Mouse (Mus musculus) thymus, postnatal 0 days (tissue): ENCODE results near the gene Cobl. TPM values are rescaled to one million over a fixed set of nuclear protein-coding genes. Genes with fewer than 3 reads are reported as not detected.

Source experiments
- DNase-seq: peaks from one replicate; pipeline ENCODE4 v3.0.0-alpha.2; 2015; ENCODE audit warnings: low spot score
- polyA plus RNA-seq: library from polyadenylated mRNA; unstranded; fragments of >200 nt; fragmentation: Nextera tagmentation; extraction: Ambion mirVana; gene quantifications from 2 replicates; pipeline ENCODE4 v1.2.1, GENCODE M21; 2015

The Cobl gene
- polyA plus RNA-seq, 1 experiment from 2014 or later: 3.4 TPM

- DNase-seq: no peak
Measured at GRCm38 (mm10) chr11:12231481-12232035, 233.2 kb downstream of the Cobl start.

DNA sequence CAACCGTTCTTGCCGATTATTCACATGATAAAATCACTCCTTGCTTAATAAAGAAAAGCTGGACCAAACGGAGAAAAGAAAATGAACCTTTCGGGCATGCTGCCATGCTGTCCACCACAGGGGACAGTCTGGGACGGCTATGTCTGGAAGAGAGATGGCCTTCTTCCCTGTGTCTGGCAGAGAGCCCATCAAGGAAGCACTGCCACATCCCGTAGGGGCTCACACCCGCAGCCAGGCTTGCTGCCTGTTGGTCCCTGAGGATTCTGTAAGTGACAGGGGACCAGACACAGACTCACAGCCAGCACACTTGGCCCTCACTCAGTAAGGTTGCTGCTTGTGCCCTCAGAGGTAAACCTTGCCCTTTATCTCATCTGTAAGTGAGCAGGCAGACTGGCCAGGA, 235.3 kb downstream of the Cobl start:
- DNase-seq: no peak

DNA sequence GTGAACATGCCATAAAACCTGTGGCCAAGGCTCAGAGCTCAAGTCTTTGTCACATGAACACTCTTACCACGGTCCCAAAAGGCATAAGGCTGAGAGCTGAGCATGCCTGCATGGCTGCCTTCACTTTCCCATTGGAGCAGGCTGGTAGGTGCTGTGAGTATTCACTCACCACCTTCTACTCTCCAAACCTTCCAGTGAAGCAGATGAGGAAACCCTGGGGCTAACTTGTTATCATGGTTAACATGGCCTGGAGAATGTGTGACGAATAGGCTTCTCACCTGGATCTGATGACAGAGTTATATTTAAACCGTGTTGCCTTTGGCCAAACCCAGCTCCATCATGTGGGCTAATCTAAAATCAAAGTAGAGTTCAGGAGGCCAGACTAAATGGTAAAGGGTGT, 237.4 kb downstream of the Cobl start:
- no peak for DNase-seq

GRCm38 (mm10) chr11:12219594-12220530, 244.9 kb downstream of the Cobl start:
- DNase-seq: no peak

DNA sequence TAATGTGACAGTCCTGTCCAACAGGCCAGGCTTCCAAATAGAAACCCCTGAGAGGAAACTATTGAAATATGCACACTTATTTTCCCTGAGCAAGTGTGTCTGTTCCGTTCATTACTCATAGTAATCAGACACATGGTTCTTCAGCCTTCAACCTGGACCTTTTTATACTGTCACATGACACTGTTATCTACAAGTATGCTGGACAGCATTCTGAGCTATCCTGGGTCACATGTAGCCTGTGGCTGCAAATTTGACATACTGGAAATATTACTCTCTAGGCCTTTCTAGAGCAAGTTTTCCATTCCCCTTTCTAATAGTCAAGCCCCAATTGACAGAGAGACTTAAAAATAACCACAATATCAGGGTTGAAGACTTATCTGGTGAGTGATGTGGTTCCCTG, 247.9 kb downstream of the Cobl start:
- DNase-seq: no peak

- DNase-seq: no peak
Measured at GRCm38 (mm10) chr11:12215582-12215981, 249.2 kb downstream of the Cobl start.

GRCm38 (mm10) chr11:12208574-12208973, 256.2 kb downstream of the Cobl start:
- no peak for DNase-seq

GRCm38 (mm10) chr11:12205201-12206161, 259.3 kb downstream of the Cobl start:
- DNase-seq: no peak

DNA sequence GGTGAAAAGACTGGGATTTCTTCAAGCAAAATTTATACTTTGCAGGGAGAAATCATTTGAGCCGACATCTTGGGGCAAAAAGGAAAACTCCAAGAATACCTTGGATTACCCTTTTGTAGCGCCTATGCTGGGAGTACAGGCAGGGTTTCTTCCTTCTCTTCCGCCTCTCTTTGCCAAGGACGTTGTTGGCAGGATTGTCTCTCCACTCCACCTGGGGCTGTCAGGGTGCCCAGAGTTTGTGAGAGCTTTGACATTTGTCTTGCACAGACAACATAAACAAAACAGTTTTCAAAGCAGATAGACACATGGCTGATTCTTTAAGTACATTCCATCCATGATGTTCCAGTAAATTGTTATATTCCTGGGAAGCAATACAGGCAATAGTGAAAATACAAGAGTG, 265.3 kb downstream of the Cobl start:
- no peak for DNase-seq

- no peak for DNase-seq
Measured at GRCm38 (mm10) chr11:12198700-12199349, 265.9 kb downstream of the Cobl start.

- no peak for DNase-seq
Measured at GRCm38 (mm10) chr11:12198017-12198416, 266.7 kb downstream of the Cobl start.

DNA sequence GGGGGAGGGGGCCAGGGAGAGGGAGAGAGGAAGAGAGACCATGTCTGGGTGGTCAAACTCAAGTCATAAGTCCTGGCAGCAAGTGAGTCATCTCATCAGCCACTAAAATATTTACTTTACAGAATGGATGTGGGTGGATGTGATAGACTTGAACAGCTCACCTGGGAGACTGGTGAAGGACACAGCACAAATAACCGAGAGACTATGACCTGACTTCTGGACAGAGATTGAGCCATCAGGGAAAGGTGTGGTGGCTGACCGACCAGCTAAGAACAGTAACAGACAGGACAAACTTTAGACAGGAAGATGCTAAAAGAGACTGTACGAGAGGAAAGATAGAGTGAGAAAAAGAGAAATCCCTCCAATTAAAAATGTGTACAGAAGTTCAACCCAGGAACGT, 267.2 kb downstream of the Cobl start:
- DNase-seq: no peak

- DNase-seq: no peak
Measured at GRCm38 (mm10) chr11:12195390-12195789, 269.4 kb downstream of the Cobl start.

- no peak for DNase-seq
Measured at GRCm38 (mm10) chr11:12193369-12193768, 271.4 kb downstream of the Cobl start.

GRCm38 (mm10) chr11:12191386-12191785, 273.4 kb downstream of the Cobl start:
- DNase-seq: no peak

GRCm38 (mm10) chr11:12190417-12190816, 274.3 kb downstream of the Cobl start:
- no peak for DNase-seq
